Mouse (Mus musculus): ENCODE measurements around the gene Lypd3. TPM values are rescaled to one million over a fixed set of nuclear protein-coding genes. Genes with fewer than 3 reads are reported as not detected.

The Lypd3 gene
- polyA plus RNA-seq, 1 experiment from 2014 or later = 0.56 TPM

- WGBS = 10% methylated on average over 9 of the region's 9 CpGs
- peak; percentile 14; the same call in 1 of the 2 replicates for ATAC-seq (ENCODE audit: low FRiP score)
- H3K4me3 ChIP-seq (replicated peaks) = no peak overlapping the region
Measured at GRCm38 (mm10) chr7:24642491-24642890, 6.1 kb downstream of the Lypd3 start.

GRCm38 (mm10) chr7:24644492-24644891, 8.1 kb downstream of the Lypd3 start:
- H3K27ac ChIP-seq = no peak overlapping the region

More at GRCm38 (mm10) chr7:24642491-24642890, 6.1 kb downstream of the Lypd3 start:
- H3K27ac ChIP-seq = no peak overlapping the region
- H3K36me3 ChIP-seq (replicated peaks) = no peaks in the 10 kb centered on the region
- no peak overlapping the region for H3K4me2 ChIP-seq
- H3K9ac ChIP-seq = no peak overlapping the region
- H3K4me1 ChIP-seq = peaks cover 11% of the 10 kb centered on the region
- H3K27me3 ChIP-seq = peaks cover 43% of the 10 kb centered on the region
- H3K9me3 ChIP-seq = no peaks in the 10 kb centered on the region

DNA sequence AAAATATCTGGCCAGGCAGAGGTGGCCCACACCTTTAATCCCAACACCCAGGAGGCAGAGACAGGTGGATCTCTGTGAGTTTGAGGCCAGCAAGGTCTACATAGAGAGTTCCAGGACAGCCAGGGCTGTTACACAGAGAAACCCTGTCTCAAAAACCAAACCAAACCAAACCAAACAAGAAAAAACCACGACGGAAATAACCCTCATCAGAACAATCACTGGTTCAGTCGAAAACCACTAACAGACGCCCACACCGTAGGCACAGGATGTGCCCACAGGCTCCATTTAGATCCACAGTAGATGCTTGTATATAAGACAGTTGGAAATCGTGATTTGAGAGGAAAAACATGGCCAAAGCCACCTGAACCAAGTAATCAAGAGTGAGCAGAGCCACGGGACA, 8.6 kb downstream of the Lypd3 start:
- Histone ChIP-seq H3K27ac (no peak overlapping the region), H3K4me3 (replicated peaks) (no peak overlapping the region), H3K4me1 (no peaks in the 10 kb centered on the region), H3K9ac (no peak overlapping the region), H3K4me2 (no peak overlapping the region), H3K9me3 (no peaks in the 10 kb centered on the region), H3K36me3 (replicated peaks) (no peaks in the 10 kb centered on the region), H3K27me3 (peaks cover 18% of the 10 kb centered on the region)
- ATAC-seq (ENCODE audit: low FRiP score) = no peak
- 76% methylated on average over 7 of the region's 7 CpGs for WGBS

More at GRCm38 (mm10) chr7:24644492-24644891, 8.1 kb downstream of the Lypd3 start:
- no peak for ATAC-seq (ENCODE audit: low FRiP score)
- Histone ChIP-seq H3K36me3 (replicated peaks) (no peaks in the 10 kb centered on the region), H3K9ac (no peak overlapping the region), H3K9me3 (no peaks in the 10 kb centered on the region), H3K4me2 (no peak overlapping the region), H3K4me3 (replicated peaks) (no peak overlapping the region), H3K4me1 (no peaks in the 10 kb centered on the region), H3K27me3 (peaks cover 23% of the 10 kb centered on the region)
- WGBS = 87% methylated on average over 6 of the region's 6 CpGs

DNA sequence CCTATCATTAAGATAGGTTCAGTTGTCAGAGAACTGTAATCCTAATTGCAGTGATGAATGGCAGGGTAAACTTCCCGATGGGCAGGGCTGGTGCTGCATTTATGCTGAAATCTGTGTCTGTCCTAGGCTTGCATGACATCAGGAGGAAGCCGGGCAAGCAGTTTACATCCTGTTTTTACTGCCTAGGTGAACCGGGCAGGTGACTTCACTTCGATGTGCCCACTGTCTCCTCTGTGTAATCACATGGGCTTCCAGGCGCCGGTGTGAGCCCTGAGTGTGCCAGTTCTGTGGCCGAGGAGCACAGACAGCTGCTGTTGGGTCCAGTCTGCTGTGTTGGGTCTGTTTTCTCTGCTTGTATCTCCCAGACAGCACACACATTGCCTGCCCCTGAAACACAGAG, 10.1 kb downstream of the Lypd3 start:
- no peak overlapping the region for H3K9ac ChIP-seq
- no peak overlapping the region for H3K4me3 ChIP-seq (replicated peaks)
- no peaks in the 10 kb centered on the region for H3K36me3 ChIP-seq (replicated peaks)
- no peaks in the 10 kb centered on the region for H3K4me1 ChIP-seq
- ATAC-seq (ENCODE audit: low FRiP score) = no peak
- 84% methylated on average over 7 of the region's 7 CpGs for WGBS
- no peaks in the 10 kb centered on the region for H3K9me3 ChIP-seq
- H3K27me3 ChIP-seq = peaks cover 5% of the 10 kb centered on the region; the same call in 1 of the 2 replicates
- H3K27ac ChIP-seq = no peak overlapping the region
- H3K4me2 ChIP-seq = no peak overlapping the region

GRCm38 (mm10) chr7:24653681-24654080, 17.3 kb downstream of the Lypd3 start:
- 30% methylated on average over 7 of the region's 7 CpGs for WGBS
- no peaks in the 10 kb centered on the region for H3K4me1 ChIP-seq
- H3K9ac ChIP-seq = no peak overlapping the region
- H3K27ac ChIP-seq = no peak overlapping the region
- ATAC-seq (ENCODE audit: low FRiP score) = no peak
- H3K9me3 ChIP-seq = no peaks in the 10 kb centered on the region
- no peaks in the 10 kb centered on the region for H3K36me3 ChIP-seq (replicated peaks)
- no peak overlapping the region for H3K4me2 ChIP-seq
- H3K27me3 ChIP-seq = no peaks in the 10 kb centered on the region
- H3K4me3 ChIP-seq (replicated peaks) = no peak overlapping the region

DNA sequence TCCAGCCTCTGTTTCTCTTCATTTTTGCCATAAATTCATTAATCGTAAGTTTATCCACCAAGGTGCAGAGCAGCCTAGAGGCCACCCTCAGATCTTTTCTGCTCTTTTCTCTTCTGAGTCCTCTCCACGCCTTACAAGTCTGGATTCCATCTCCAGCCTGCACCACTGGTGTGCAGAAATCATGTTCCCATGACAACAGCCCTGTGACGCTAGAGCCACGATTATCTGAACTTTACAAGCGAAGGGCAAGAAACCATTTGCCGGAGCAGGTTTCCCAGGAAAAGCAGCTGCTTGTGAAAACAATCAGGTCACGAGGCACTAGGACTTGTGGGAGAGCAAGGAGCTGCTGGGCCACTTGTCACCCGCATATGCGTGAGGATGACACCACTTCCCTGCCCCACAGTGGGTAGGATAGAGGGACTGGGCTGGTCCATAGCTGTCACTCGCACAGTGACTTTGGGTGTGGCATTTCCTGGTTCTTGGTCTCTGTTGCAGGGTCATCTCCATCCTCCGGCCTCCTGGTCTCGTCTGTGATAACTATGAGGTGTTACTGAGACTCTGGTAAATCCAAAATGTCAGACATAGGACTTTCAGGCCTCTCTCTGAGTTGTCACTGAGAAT, 23.5 kb downstream of the Lypd3 start:
- Histone ChIP-seq H3K4me3 (replicated peaks) (no peak overlapping the region), H3K4me2 (no peak overlapping the region), H3K9ac (no peak overlapping the region), H3K4me1 (no peaks in the 10 kb centered on the region), H3K27ac (no peak overlapping the region), H3K36me3 (replicated peaks) (no peaks in the 10 kb centered on the region), H3K27me3 (no peaks in the 10 kb centered on the region), H3K9me3 (no peaks in the 10 kb centered on the region)
- WGBS = 82% methylated on average over 12 of the region's 12 CpGs
- no peak for ATAC-seq (ENCODE audit: low FRiP score)

- Histone ChIP-seq H3K4me2 (no peak overlapping the region), H3K4me3 (replicated peaks) (no peak overlapping the region), H3K27me3 (no peaks in the 10 kb centered on the region), H3K9ac (no peak overlapping the region), H3K9me3 (no peaks in the 10 kb centered on the region), H3K36me3 (replicated peaks) (no peaks in the 10 kb centered on the region), H3K27ac (no peak overlapping the region), H3K4me1 (no peaks in the 10 kb centered on the region)
- no peak for ATAC-seq (ENCODE audit: low FRiP score)
- 79% methylated on average over 17 of the region's 17 CpGs for WGBS
Measured at GRCm38 (mm10) chr7:24661118-24661904, 25.0 kb downstream of the Lypd3 start.

DNA sequence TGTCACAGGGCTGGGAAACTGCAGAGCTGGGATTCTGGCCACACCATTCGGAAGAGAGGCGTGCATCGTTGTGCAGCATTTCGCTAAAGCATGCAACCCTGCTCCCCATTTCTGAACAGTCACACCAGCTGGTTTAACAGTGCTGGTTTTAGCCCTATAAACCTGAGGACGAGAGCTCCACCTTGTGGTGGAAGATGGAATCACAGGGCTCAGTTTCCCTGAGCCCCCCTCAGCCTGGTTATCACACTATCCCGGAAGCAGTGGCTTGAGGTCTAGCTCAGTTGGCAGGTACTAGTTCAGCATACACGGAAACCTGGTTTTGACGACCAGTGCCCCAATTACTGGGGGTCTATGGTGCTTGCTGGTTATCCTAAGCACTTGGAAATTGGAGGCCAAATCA, 26.2 kb downstream of the Lypd3 start:
- H3K4me2 ChIP-seq = no peak overlapping the region
- 16% methylated on average over 8 of the region's 8 CpGs for WGBS

GRCm38 (mm10) chr7:24664301-24664700, 28.0 kb downstream of the Lypd3 start:
- WGBS = 32% methylated on average over 8 of the region's 8 CpGs
- H3K4me2 ChIP-seq = no peak overlapping the region

More for the DNA sequence above, 26.2 kb downstream of the Lypd3 start:
- H3K9ac ChIP-seq = no peak overlapping the region
- no peaks in the 10 kb centered on the region for H3K27me3 ChIP-seq
- no peaks in the 10 kb centered on the region for H3K36me3 ChIP-seq (replicated peaks)
- no peak overlapping the region for H3K27ac ChIP-seq
- peak; percentile 57; the same call in 1 of the 2 replicates for ATAC-seq (ENCODE audit: low FRiP score)
- no peak overlapping the region for H3K4me3 ChIP-seq (replicated peaks)
- no peaks in the 10 kb centered on the region for H3K9me3 ChIP-seq
- H3K4me1 ChIP-seq = no peaks in the 10 kb centered on the region

DNA sequence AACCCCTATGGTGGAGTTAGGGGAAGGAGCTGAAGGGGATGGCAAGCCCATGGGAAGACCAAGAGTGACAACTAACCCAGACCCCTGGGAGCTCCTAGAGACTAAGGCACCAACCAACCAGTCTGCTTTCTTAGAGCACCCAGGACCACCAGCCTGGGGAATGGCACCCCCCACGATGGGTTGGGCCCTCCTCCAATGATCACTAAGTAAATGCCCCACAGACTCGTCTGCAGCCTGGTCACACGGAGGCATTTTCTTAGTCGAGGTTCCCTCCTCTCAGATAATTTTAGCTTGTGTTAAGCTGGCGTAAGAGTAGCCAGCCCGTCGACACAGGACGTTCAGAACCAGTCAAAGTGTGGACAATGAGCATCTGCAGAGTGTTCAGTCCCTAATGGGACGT, 28.6 kb downstream of the Lypd3 start:
- ATAC-seq (ENCODE audit: low FRiP score) = no peak
- H3K4me3 ChIP-seq (replicated peaks) = no peak overlapping the region
- WGBS = 73% methylated on average over 9 of the region's 9 CpGs
- H3K27ac ChIP-seq = no peak overlapping the region
- no peaks in the 10 kb centered on the region for H3K27me3 ChIP-seq
- no peaks in the 10 kb centered on the region for H3K9me3 ChIP-seq
- H3K36me3 ChIP-seq (replicated peaks) = no peaks in the 10 kb centered on the region
- no peak overlapping the region for H3K9ac ChIP-seq
- H3K4me2 ChIP-seq = no peak overlapping the region
- H3K4me1 ChIP-seq = no peaks in the 10 kb centered on the region

More at GRCm38 (mm10) chr7:24664301-24664700, 28.0 kb downstream of the Lypd3 start:
- H3K27me3 ChIP-seq = no peaks in the 10 kb centered on the region
- no peaks in the 10 kb centered on the region for H3K9me3 ChIP-seq
- H3K9ac ChIP-seq = no peak overlapping the region
- H3K27ac ChIP-seq = no peak overlapping the region
- ATAC-seq (ENCODE audit: low FRiP score) = no peak
- no peak overlapping the region for H3K4me3 ChIP-seq (replicated peaks)
- H3K4me1 ChIP-seq = no peaks in the 10 kb centered on the region
- H3K36me3 ChIP-seq (replicated peaks) = no peaks in the 10 kb centered on the region

DNA sequence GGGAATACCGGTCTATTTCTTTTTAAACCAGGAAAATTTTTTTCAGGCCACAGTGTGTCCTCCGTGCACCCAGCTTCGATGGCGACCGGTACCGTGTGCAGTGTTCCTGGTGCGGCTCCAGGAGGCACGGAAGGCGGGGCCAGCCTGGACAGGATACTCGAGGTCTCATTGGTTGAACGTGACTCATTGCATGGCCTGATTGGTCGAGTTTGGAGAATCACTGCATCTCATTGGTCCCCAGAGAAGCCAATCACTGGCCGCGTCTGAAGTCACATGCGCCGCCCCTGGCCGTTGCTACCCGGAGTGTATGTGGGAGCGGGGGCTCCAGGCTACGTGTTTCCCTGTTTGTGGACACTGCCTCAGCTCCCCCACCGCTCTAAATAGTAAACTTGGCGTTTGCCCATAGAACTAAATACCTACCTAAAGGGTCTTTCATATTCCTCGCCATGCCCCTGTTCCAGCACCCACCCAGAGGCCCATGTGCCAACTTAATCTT, 35.6 kb downstream of the Lypd3 start:
- WGBS = 95% methylated on average over 23 of the region's 23 CpGs
- Histone ChIP-seq H3K9me3 (no peaks in the 10 kb centered on the region), H3K4me1 (no peaks in the 10 kb centered on the region), H3K27ac (no peak overlapping the region), H3K9ac (no peak overlapping the region), H3K4me2 (no peak overlapping the region), H3K36me3 (replicated peaks) (no peaks in the 10 kb centered on the region), H3K27me3 (no peaks in the 10 kb centered on the region), H3K4me3 (replicated peaks) (no peak overlapping the region)
- no peak for ATAC-seq (ENCODE audit: low FRiP score)

DNA sequence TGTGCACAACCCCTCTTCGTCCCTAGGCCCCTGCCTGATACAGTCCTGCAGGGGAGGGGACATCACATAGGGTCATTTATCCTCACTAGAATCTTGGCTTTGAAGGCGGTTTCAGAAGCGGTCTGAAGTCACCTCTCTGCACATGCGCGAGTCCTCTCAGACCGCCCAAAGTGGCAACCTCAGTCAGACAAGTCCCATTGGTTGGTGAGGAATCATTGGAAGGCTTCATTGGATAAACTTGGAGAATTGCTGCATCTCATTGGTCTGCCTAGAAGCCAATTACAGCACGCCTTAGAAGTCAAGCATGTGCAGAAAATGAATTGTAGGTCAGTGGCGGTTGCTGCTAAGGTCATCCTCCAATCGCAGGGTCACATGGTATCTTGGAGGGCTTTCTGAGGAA, 40.2 kb downstream of the Lypd3 start, which contains the start of gene Tex101:
Gene Tex101, minus strand, starts transcription at position 101 of the 400 bp plus-strand sequence.
- Histone ChIP-seq H3K27me3 (no peaks in the 10 kb centered on the region), H3K36me3 (replicated peaks) (no peaks in the 10 kb centered on the region), H3K4me2 (no peak within 1 kb of the TSS), H3K4me1 (no peaks in the 10 kb centered on the region), H3K27ac (no peak within 1 kb of the TSS), H3K9ac (no peak within 1 kb of the TSS), H3K9me3 (no peaks in the 10 kb centered on the region), H3K4me3 (replicated peaks) (no peak within 1 kb of the TSS)
- WGBS = 88% methylated on average over 9 of the region's 9 CpGs
- no peak for ATAC-seq (ENCODE audit: low FRiP score)

Data from forebrain, embryonic 12.5 days (tissue).